Mouse (Mus musculus) heart, adult 11 months (tissue): ENCODE data around the gene Fam241b.
A peak's percentile ranks its signal among the peaks of the same experiment; 100 is the strongest.

Source experiments
- DNase-seq: peaks from one replicate; pipeline ENCODE4 v3.0.0; 2022

The Fam241b gene

DNA sequence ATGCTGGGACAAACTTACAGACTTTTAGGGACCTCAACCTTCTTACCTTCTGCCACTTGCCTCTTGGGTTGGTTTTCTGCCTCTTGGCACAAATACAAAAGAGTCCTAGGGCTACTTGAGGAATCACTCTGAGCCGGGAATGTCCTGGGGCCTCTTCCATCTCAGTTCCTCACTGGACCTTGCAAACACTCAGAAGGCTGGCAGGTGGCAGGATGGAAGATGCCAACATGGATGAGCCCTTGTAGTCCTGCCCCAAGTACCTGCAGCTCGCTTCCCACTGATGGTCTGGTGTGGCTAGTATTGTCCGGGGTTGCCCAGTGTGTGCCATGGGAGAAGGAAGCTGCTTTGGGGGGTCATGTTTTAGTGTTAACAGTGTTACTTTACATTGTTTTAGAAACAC, 73.8 kb downstream of the Fam241b start:
- no peak for DNase-seq

DNA sequence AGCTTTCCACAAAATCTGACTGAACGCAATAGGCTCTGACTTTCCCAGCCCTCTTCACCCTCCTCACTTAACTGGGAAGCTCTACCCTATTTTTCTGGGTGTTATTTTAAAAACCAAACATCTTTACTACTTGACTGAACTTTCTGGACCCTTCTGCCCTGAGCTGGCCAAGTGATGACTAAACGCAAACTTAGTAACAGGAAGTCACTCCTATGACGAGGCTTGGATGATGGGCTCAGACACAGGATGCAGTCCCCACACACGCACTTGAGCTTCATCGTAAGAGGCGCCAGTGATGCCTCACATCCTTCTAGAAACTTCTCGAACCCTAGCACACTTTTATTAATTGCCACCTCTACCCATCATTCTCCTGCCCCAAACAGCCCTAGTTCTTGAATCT, 74.3 kb downstream of the Fam241b start:
- no peak for DNase-seq

DNA sequence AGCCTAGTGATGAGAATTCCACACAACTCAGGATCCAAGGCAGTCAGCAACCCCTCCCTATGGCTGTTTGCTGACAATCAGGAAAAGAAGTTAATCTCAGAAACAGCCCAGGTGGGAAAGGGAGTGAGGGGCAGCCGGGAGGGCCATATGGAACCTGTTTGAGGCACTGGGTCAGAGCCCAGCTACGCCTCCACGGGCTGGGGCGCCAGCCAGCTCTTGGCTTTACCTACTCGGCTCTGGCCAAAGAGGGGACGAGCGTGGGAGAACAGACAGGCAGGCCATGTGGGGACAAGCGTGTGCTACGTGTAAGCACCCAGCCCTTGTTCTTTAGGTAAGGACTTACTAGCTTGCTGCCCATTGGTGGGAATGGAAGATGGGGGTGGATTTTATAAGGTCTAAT, 75.2 kb downstream of the Fam241b start:
- DNase-seq: no peak

DNA sequence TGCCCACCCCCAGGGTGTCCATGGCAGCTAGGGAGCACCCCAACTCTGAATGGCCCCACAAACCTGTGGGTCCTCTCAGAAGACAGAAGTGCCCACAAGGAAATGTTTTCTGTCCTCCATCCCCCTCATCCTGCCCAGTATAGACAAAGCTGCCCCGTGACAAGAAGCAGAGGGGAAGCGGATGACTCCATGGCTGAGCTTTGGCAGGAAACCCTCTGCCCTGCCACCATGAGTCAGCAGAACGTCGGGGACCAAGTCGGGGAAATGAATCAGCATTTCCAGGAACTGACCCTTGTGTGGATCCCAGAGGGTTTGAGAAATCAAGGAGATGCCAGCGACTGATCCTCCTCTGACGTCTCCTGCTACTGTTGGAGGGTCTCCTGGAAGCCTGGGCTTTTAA, 77.5 kb downstream of the Fam241b start:
- peak; percentile 90 for DNase-seq

DNA sequence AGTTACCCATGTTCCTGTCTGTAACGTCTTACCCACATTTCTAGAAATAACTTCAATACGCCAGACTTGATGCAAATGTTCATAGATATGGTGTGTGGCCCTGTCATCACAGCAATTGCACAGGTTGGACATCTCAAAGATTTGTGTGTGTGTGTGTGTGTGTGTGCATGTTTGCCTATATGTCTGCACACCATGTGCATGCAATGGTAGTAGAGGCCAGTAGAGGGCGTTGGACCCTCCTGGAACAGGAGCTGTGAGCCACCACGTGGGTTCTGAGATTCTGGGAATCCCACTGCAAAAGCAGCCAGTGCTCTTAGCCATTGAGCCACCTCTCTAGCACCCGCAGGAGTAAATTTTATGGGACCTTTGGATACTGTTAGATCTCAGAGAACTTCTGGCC, 80.9 kb downstream of the Fam241b start:
- no peak for DNase-seq

DNA sequence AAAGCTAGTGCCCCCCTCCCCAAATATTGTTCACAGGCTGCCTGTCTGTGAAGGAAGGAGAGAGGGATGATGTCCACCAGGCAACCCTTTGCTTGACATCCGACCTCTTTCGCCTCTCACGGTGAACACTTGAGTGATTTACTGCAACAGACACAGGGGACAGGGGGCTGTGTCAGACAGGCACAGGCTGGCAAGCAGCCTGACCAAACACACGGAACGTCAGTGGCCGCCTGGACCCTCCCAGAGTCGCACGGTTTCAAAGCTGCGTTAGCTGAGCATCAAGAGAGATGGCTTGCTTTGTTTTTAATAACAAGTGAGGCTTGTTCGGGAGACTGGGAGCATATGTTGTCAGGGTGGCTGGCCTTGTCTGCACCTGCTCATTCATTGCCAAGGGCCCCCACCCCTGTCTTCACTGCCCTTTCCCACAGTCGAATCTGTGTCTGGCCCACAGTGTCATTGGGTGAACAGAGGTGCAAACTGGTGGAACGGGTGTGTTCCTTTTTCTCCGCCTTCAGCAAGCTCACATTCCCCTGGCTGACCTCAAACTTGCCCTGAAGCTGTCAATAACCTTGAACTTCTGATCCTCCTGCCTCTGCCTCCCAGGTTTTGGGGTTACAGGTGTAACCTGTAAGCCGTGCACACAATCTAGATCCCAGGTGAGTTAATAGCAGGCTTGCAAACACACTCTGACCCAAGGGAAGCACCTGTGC, 82.6 kb downstream of the Fam241b start:
- DNase-seq: no peak

DNA sequence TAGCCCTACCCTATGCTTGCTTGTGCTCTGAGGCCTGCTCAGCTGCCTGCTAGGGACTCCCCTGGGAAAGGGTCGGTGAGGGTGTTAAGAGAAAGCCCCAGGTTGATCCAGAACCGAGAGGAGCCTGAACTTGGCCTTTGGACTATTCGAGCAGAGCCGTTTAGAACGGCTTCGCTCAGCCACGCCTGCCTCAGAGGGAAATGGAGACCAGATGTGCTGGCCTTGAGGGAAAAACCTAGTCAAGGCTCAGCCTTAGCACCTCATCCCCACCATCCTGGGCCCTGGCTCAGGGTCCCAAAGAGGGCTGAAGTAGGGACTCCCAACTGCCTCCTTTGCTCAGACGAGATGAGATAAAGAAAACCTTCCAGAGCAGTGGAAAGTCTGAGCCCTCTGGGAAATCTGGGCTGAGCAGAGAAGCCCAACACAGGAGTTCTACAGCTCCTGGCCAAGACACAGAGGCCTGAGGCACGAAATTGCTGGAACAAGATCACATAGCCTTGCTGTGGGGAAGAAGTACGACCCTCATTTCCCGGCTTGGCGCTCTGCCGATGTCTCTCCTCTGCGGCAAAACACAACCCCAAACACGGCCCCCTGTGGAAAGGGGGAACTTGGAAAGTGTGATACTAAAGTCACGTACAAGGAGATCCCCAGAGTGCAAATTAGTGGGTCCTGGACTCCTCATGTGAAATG, 83.4 kb downstream of the Fam241b start:
- no peak for DNase-seq

DNA sequence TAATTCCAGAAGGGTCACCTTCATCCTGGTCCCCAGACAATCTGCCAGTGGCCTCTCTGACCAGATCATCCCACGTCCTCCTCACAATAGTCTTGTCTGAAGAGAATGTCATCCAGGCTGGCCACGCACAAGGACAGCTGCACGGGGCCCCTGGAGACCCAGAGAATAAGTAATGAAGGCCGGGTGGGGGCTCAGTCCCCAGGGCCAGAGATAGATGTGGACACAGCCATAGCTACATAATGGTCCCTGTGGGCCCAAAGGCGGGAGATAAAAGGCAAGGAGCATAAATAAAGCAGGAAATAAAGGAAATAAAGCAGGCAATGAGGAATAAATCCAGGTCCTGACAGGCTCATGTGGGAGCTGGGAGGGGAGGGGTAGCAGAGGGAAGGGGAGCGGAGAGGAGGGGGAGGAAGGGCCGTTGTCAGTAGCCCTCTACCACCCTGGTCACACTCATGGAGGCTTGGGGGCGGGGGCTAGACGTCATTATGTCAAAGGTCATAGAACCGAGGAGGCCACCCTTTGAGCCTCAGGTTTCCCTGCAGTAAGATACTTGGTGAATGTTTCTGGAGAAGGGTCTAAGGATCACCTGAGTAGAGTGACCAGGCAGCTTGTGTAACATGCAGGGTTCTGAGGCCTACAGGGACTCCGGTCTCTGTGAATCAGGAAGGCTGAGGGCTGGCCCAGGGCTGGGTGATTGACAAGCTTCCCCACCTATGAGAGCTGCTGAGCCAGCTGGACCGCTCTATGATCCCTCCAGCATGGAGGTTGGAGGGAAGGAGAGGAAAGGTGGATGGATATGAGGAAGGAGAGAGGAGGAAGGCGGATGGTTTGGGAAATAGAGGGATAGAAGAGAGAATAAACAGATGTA, 85.0 kb downstream of the Fam241b start:
- no peak for DNase-seq
